Mouse (Mus musculus): ENCODE data around the gene Nol6. TPM values are rescaled to one million over a fixed set of nuclear protein-coding genes. Genes with fewer than 3 reads are reported as not detected.
"Not testable (repeated sequence)": the region's sequence is repeated elsewhere in the genome, so short reads cannot be mapped to it uniquely, and the experiment has no call there.

Gene Nol6
- total RNA-seq, 1 experiment: 67.5 TPM

DNA sequence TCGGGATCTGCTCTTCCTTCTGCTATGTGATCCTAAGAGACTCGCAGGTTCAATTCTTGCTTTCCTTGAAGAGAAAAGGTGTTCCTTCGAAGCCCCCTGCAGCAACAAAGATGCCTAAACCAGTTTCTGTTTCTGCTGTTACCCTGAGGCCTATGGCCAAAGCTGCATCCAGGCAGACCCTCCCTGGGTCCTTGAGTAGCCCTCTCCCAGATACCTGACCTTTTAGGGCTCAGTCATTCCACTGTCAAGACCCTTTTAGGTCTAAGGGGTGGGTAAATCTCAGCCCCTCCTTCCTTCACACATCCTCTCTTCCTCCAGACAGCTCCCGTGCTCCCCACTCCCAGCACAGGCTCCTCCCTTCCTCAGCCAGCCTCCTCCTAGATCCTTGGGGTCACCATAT, 35.1 kb downstream of the Nol6 start:
- in situ Hi-C loops (cut with MboI; ENCODE audit: low sequenced_read_pairs in 2 of 2, unreplicated experiment in 2 of 2): no loop called here
- no peak overlapping the region for H3K9ac ChIP-seq (ENCODE audit: insufficient read depth, low read depth, low read length, poor library complexity, severe bottlenecking)
- H3K4me3 ChIP-seq (ENCODE audit: insufficient read depth in 1 of 2, low read depth in 1 of 2, low read length in 2 of 2, poor library complexity in 1 of 2, severe bottlenecking in 1 of 2): no peak overlapping the region
- no peak for DNase-seq (ENCODE audit: low read depth, low spot score)
- H3K9me3 ChIP-seq (ENCODE audit: control insufficient read depth, insufficient read depth, low read depth, low read length): no peaks in the 10 kb centered on the region
- no peaks in the 10 kb centered on the region; the same call in 1 of the 2 replicates for H3K36me3 ChIP-seq (ENCODE audit: control insufficient read depth, insufficient read depth, low read length, poor library complexity, severe bottlenecking)
- peaks cover 22 to 31% of the 10 kb centered on the region in 2 experiments for H3K4me1 ChIP-seq (ENCODE audit: control insufficient read depth in 2 of 2, insufficient read depth in 2 of 2, low read length in 2 of 2, poor library complexity in 1 of 2)
- no peak overlapping the region for H3K27ac ChIP-seq (ENCODE audit: insufficient read depth, low read depth, low read length, poor library complexity, severe bottlenecking)
- TF ChIP-seq MAFK (IDR thresholded peaks at IDR 0.05; ENCODE audit: insufficient read depth, low read depth, low read length): no peak
- no peak for TF ChIP-seq ZNF384 (IDR thresholded peaks at IDR 0.05; ENCODE audit: low read depth, low read length)
- no peak for TF ChIP-seq CHD2 (IDR thresholded peaks at IDR 0.05; ENCODE audit: low read depth, low read length)
- no peak for TF ChIP-seq ZC3H11A (IDR thresholded peaks at IDR 0.05; ENCODE audit: borderline replicate concordance, low read depth, low read length)
- no peak for TF ChIP-seq HCFC1 (IDR thresholded peaks at IDR 0.05; ENCODE audit: borderline replicate concordance, insufficient read depth, low read length)

DNA sequence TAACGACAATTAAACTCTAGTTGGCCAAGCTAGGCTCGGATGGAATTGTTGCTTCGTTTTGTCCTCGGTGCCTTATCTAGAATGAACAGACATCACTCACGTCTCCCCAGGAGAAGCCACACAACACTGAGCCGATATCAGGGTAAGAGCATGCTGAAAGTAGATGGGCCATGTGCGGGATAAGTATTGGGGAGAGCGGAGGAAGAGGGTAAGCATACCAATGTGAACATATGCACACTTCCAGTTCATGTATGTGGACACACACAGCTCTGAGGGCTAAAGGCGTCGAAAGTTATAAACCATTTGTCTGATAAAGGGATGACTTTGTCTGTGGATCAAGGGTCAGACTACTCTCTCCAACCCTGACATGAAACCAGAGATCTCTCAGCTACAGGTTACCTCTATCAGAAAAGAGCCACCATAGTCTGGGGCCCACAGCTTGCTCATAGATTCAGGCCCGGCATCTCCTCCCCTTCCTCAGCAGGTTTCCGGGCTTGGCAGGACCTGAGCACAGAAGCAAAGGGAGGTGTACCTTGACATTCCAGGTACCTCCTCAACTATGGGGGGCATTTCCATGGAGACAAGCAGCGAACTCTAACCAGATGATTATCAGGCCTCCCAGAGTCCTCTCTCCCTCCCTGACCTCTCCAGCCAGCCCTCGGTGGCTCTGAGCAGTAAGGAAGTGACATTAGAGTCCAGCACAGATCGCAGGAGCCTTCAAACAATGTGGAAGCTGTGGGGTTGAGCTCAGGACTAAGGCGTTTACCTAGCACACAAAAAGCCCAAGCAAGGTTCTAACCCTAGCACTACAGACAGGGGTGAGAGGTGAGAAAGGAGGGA, 36.6 kb downstream of the Nol6 start:
- H3K27ac ChIP-seq (ENCODE audit: insufficient read depth, low read depth, low read length, poor library complexity, severe bottlenecking): no peak overlapping the region
- in situ Hi-C loops (cut with MboI; ENCODE audit: low sequenced_read_pairs in 2 of 2, unreplicated experiment in 2 of 2): no loop called here

DNA sequence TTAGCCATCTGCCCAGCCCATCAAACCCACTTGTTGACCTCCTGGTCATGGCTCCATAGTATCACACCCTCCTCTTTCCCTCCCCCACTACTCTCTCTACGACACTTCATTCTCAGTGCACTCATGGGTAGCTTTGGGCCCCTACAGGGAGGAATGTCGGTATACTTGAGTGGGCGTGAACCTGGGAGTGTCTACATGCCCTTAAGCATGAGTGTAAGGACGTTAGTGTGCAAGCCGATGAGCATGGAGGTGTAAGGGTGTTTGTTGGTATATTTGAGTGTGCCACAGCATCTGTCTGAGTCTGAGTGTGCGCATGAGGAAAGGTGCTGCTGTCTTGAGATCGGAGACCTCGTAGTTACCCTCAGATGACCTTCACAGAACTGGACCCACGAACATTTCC, 37.3 kb downstream of the Nol6 start:
- Histone ChIP-seq H3K36me3 (ENCODE audit: control insufficient read depth, insufficient read depth, low read length, poor library complexity, severe bottlenecking) (no peaks in the 10 kb centered on the region), H3K9me3 (ENCODE audit: control insufficient read depth, insufficient read depth, low read depth, low read length) (no peaks in the 10 kb centered on the region), H3K4me3 (ENCODE audit: insufficient read depth in 1 of 2, low read depth in 1 of 2, low read length in 2 of 2, poor library complexity in 1 of 2, severe bottlenecking in 1 of 2) (no peak overlapping the region), H3K27ac (ENCODE audit: insufficient read depth, low read depth, low read length, poor library complexity, severe bottlenecking) (no peak overlapping the region), H3K9ac (ENCODE audit: insufficient read depth, low read depth, low read length, poor library complexity, severe bottlenecking) (no peak overlapping the region), H3K4me1 (ENCODE audit: control insufficient read depth in 2 of 2, insufficient read depth in 2 of 2, low read length in 2 of 2, poor library complexity in 1 of 2) (peaks cover 21 to 22% of the 10 kb centered on the region in 2 experiments)
- no peak for DNase-seq (ENCODE audit: low read depth, low spot score)
- in situ Hi-C loops (cut with MboI; ENCODE audit: low sequenced_read_pairs in 2 of 2, unreplicated experiment in 2 of 2): no loop called here
- TF ChIP-seq CHD2 (IDR thresholded peaks at IDR 0.05; ENCODE audit: low read depth, low read length): no peak

More for the DNA sequence above, 36.6 kb downstream of the Nol6 start:
- Histone ChIP-seq H3K9ac (ENCODE audit: insufficient read depth, low read depth, low read length, poor library complexity, severe bottlenecking) (no peak overlapping the region), H3K4me3 (ENCODE audit: insufficient read depth in 1 of 2, low read depth in 1 of 2, low read length in 2 of 2, poor library complexity in 1 of 2, severe bottlenecking in 1 of 2) (no peak overlapping the region), H3K36me3 (ENCODE audit: control insufficient read depth, insufficient read depth, low read length, poor library complexity, severe bottlenecking) (no peaks in the 10 kb centered on the region), H3K4me1 (ENCODE audit: control insufficient read depth in 2 of 2, insufficient read depth in 2 of 2, low read length in 2 of 2, poor library complexity in 1 of 2) (peaks cover 21 to 22% of the 10 kb centered on the region in 2 experiments), H3K9me3 (ENCODE audit: control insufficient read depth, insufficient read depth, low read depth, low read length) (no peaks in the 10 kb centered on the region)
- DNase-seq (ENCODE audit: low read depth, low spot score): no peak
- TF ChIP-seq MAFK (IDR thresholded peaks at IDR 0.05; ENCODE audit: insufficient read depth, low read depth, low read length) (no peak), ZNF384 (IDR thresholded peaks at IDR 0.05; ENCODE audit: low read depth, low read length) (no peak), ZC3H11A (IDR thresholded peaks at IDR 0.05; ENCODE audit: borderline replicate concordance, low read depth, low read length) (no peak), CHD2 (IDR thresholded peaks at IDR 0.05; ENCODE audit: low read depth, low read length) (no peak), HCFC1 (IDR thresholded peaks at IDR 0.05; ENCODE audit: borderline replicate concordance, insufficient read depth, low read length) (no peak)

DNA sequence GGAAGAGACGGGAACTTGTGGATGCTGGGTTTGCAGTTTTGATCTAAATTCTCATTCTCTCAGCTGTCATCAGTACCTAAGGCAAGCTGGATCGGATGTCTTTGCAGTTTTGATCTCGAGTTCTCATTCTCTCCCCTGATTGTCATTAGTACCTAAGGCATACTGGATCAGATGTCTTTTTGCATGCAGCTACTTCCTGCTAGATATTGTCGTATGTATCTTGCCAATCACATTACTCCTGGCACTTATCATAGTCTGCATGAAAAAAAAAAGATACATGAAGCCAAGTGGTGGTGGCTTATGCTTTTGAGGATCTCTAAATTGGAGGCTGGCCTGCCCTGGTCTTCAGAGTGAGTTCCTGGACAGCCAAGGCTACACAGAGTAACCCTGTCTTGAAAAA, 39.4 kb downstream of the Nol6 start:
- Histone ChIP-seq H3K9ac (ENCODE audit: insufficient read depth, low read depth, low read length, poor library complexity, severe bottlenecking) (no peak overlapping the region), H3K4me1 (ENCODE audit: control insufficient read depth in 2 of 2, insufficient read depth in 2 of 2, low read length in 2 of 2, poor library complexity in 1 of 2) (peaks cover 9 to 11% of the 10 kb centered on the region in 2 experiments), H3K27ac (ENCODE audit: insufficient read depth, low read depth, low read length, poor library complexity, severe bottlenecking) (no peak overlapping the region), H3K36me3 (ENCODE audit: control insufficient read depth, insufficient read depth, low read length, poor library complexity, severe bottlenecking) (no peaks in the 10 kb centered on the region), H3K4me3 (ENCODE audit: insufficient read depth in 1 of 2, low read depth in 1 of 2, low read length in 2 of 2, poor library complexity in 1 of 2, severe bottlenecking in 1 of 2) (no peak overlapping the region), H3K9me3 (ENCODE audit: control insufficient read depth, insufficient read depth, low read depth, low read length) (no peaks in the 10 kb centered on the region)
- in situ Hi-C loops (cut with MboI; ENCODE audit: low sequenced_read_pairs in 2 of 2, unreplicated experiment in 2 of 2): no loop called here
- DNase-seq (ENCODE audit: low read depth, low spot score): no peak
- no peak for TF ChIP-seq CHD2 (IDR thresholded peaks at IDR 0.05; ENCODE audit: low read depth, low read length)
- TF ChIP-seq ZNF384 (IDR thresholded peaks at IDR 0.05; ENCODE audit: low read depth, low read length): no peak
- no peak for TF ChIP-seq HCFC1 (IDR thresholded peaks at IDR 0.05; ENCODE audit: borderline replicate concordance, insufficient read depth, low read length)
- TF ChIP-seq ZC3H11A (IDR thresholded peaks at IDR 0.05; ENCODE audit: borderline replicate concordance, low read depth, low read length): no peak
- TF ChIP-seq MAFK (IDR thresholded peaks at IDR 0.05; ENCODE audit: insufficient read depth, low read depth, low read length): no peak

DNA sequence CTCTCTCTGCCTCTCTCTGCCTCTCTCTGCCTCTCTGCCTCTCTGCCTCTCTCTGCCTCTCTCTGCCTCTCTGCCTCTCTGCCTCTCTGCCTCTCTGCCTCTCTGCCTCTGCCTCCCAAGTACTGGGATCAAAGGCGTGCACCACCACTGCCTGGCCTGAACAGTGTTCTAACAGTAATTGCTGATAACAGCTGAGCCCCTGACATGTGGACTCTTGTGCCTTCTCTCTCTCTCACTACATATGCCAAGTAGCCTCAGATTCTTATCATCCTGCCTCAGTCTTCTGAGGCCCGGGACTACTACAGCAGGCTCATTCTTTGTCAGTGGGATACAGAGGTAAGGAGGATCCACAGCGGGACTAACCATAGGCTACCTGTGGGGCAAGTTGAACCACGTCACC, 41.5 kb downstream of the Nol6 start:
- H3K27ac ChIP-seq (ENCODE audit: insufficient read depth, low read depth, low read length, poor library complexity, severe bottlenecking); H3K4me3 ChIP-seq (ENCODE audit: insufficient read depth in 1 of 2, low read depth in 1 of 2, low read length in 2 of 2, poor library complexity in 1 of 2, severe bottlenecking in 1 of 2); H3K9me3 ChIP-seq (ENCODE audit: control insufficient read depth, insufficient read depth, low read depth, low read length); H3K9ac ChIP-seq (ENCODE audit: insufficient read depth, low read depth, low read length, poor library complexity, severe bottlenecking); H3K4me1 ChIP-seq (ENCODE audit: control insufficient read depth in 2 of 2, insufficient read depth in 2 of 2, low read length in 2 of 2, poor library complexity in 1 of 2); H3K36me3 ChIP-seq (ENCODE audit: control insufficient read depth, insufficient read depth, low read length, poor library complexity, severe bottlenecking); in situ Hi-C loops (cut with MboI; ENCODE audit: low sequenced_read_pairs in 2 of 2, unreplicated experiment in 2 of 2); DNase-seq (ENCODE audit: low read depth, low spot score): not testable (repeated sequence)

Data from ES-E14 (cell line).